Mouse (Mus musculus) A20 (cell line): ENCODE data around the gene Psma5.
A peak's percentile ranks its signal among the peaks of the same experiment; 100 is the strongest.

Experiments used
- DNase-seq: peaks from one replicate; pipeline ENCODE4 v3.0.0-alpha.2; 2011; ENCODE audit warnings: low read depth, low spot score

The Psma5 gene

GRCm38 (mm10) chr3:108304747-108305146 lies 48.0 kb downstream of the Psma5 start:
- DNase-seq = no peak

GRCm38 (mm10) chr3:108306387-108306786 lies 49.7 kb downstream of the Psma5 start:
- no peak for DNase-seq

GRCm38 (mm10) chr3:108307485-108307884 lies 50.8 kb downstream of the Psma5 start:
- DNase-seq = no peak

- peak; percentile 30 for DNase-seq
Measured at GRCm38 (mm10) chr3:108310921-108311341, 54.2 kb downstream of the Psma5 start.

DNA sequence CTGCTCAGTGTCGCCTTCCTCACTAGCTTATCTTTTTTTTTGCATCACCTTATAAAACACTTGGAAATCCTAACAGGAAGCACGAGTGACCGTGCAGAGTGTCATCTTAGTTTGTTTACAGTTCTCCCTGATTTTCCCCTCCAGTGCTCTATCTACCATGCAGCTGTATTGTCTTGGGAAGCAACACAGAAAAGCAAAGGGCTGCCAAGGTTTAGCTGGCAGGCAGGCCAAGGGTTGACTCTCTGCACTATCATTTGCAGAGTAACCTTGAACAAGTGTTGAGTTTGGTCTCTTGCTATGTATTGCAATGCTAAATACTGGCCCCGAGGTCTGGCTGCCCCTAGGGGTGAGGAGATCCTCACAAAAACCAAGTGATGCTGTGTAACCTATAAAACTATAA lies 55.0 kb downstream of the Psma5 start:
- DNase-seq = no peak

DNA sequence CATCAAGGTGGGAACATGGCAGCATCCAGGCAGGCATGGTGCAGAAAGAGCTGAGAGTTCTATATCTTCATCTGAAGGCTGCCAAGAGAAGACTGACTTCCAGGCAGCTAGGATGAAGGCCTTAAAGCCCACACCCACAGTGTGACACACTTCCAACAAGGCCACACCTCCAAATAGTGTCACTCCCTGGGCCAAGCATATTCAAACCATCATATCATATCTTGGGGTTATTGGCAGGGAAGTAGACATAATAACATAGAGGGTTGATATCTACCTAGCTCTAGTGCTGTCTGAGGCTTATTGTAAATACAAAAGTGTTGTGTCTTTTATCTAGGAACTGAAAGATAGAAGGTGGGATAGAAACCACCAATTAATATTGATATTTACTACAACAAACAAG lies 55.7 kb downstream of the Psma5 start:
- no peak for DNase-seq

DNA sequence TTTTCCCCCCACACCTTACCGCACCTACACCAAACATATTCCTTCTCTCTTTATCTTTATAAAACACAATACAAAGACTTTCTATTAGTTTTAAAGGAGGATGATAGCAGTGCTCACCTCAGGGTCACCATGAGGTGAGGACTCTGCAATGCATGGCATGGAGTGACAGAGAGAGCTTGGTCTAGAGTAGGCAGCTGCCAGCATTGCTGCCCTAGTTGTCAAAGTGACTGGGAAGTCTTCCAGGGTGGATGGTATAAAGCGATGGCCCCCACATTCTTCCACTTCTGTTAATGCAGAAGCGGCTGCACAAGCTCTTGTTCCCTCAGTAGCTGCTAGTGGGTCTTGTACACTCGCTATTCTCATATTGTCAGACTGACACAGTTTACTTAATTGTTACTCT lies 56.4 kb downstream of the Psma5 start:
- no peak for DNase-seq

- no peak for DNase-seq
Measured at GRCm38 (mm10) chr3:108314038-108314675, 57.4 kb downstream of the Psma5 start.

DNA sequence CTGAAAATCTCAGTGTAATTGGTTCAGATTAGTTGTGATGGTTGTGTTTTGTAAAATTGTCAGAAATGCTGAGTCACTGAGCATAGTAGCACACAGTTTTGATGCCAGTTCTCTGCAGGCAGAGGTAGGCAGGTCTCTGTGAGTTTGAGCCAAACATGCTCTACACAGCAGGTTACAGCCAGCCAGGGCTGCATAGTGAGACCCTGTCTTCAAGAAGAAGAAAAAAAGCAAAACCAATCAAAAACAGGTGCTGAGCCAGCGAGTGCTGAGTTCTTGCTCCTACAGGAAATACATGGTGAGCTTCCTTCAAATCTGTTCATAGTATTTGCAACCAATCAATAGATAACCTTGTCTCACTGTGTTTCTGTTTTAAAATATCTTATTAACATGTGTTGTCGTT lies 61.8 kb downstream of the Psma5 start:
- DNase-seq = no peak

DNA sequence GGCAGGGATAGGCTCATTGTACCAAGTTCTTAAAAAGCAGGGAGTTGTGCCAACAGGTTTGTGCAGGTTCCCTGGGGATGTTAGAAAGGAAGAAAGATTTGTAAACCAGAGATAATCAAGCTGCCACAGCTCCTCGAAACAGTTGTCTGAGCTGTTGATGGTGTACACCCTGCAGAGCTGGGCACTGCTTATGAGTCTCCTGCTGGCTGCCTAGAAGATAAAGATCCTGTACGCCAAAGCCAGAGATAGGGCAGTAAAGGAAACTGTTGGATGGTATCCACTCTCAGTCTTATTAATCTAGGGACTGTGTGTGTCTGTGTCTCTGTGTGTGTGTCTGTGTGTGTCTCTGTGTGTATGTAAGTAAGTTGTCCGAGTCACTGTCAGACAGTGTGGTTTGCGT lies 64.9 kb downstream of the Psma5 start:
- no peak for DNase-seq

- no peak for DNase-seq
Measured at GRCm38 (mm10) chr3:108322136-108322535, 65.4 kb downstream of the Psma5 start.

DNA sequence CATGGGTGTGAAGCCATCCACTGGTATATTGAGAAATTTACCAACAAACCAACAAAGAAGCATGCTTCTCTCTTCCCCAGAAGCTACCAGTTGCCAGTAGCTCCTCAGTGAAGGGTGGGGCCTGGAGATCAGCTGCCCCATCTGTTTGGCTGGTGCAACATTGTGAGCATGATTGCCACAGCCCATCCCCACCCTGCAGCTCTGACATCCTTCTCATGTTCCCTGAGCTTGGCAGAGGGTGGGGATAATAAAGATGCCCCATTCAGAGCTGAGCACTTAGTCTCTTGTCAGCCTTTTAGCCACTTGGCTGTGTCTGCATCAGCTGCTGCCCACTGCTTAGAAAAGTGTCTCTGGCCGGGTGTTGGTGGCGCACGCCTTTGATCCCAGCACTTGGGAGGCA lies 66.2 kb downstream of the Psma5 start:
- DNase-seq = no peak

DNA sequence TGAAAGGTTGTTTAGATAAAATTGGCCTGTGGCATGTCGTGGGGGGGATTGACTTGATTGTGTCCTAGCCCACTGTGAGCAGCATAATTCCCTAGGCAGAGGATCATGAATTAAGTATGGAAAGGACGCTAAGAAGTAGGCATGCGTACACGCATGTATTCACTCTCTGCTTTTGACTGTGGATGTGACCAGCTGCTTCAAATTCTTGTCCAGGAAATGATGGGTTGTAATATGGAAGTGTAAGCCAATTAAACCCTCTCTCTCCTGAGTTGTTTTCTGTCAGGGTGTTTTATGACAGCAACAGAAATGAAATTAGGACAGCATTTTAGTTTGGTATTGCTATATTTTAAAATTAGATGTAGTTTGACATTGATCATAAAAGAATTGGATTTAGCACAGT lies 68.1 kb downstream of the Psma5 start:
- DNase-seq = no peak

GRCm38 (mm10) chr3:108325521-108325920 lies 68.8 kb downstream of the Psma5 start:
- DNase-seq = no peak

GRCm38 (mm10) chr3:108327275-108327674 lies 70.5 kb downstream of the Psma5 start:
- no peak for DNase-seq

DNA sequence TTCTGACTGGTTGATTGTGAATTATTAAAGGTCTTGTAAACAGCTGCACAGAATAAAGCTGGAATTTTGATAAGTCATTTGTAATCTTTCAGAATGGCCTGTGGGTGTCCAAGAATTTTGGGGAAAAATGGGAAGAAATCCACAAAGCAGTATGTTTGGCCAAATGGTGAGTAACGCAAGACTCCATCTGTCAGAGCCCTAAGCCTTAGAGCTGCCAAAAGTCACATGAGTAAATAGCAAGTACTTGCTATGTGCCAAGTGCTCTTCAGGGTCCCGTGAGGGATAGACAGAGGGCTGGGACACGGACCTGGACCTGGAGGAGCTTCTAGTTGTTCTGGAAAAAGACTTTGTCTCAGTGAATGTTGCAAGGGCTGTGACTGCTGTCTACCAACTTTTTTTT lies 71.2 kb downstream of the Psma5 start:
- DNase-seq = no peak

- DNase-seq = no peak
Measured at GRCm38 (mm10) chr3:108328441-108328841, 71.7 kb downstream of the Psma5 start.
